Mouse (Mus musculus) heart, embryonic 10.5 days (tissue): ENCODE measurements at regions not wholly inside any gene's neighbourhood (a gene's known extent, or its start where the extent isn't known, plus 50 kb on each side); places are given as distances from the start of the nearest gene placed in this dataset.

ENCODE experiments used
- DNase-seq: peaks from one replicate; pipeline ENCODE4 v3.0.0-alpha.2; 2017; ENCODE audit warnings: low spot score
- H3K27ac ChIP-seq: fragments of 300-500 bp; sonication (generic); 2 replicates; pipeline ENCODE4 v1.5.1; 2016; ENCODE audit warnings: mild to moderate bottlenecking
- H3K27me3 ChIP-seq: fragments of 300-500 bp; sonication (generic); 2 replicates; pipeline ENCODE4 v1.6.1; 2016; ENCODE audit warnings: mild to moderate bottlenecking; ENCODE audit not compliant: poor library complexity, insufficient read depth, severe bottlenecking
- H3K36me3 ChIP-seq: fragments of 300-500 bp; sonication (generic); 2 replicates; pipeline ENCODE4 v1.6.1; 2016; ENCODE audit warnings: mild to moderate bottlenecking, moderate library complexity
- H3K4me1 ChIP-seq: fragments of 300-500 bp; sonication (generic); 2 replicates; pipeline ENCODE4 v1.6.1; 2016; ENCODE audit warnings: mild to moderate bottlenecking
- H3K4me3 ChIP-seq: fragments of 300-500 bp; sonication (generic); 2 replicates; pipeline ENCODE4 v1.5.1; 2016; ENCODE audit warnings: mild to moderate bottlenecking, moderate library complexity
- H3K9me3 ChIP-seq: fragments of 300-500 bp; sonication (generic); 2 replicates; pipeline ENCODE4 v1.6.1; 2016; ENCODE audit warnings: mild to moderate bottlenecking, moderate library complexity
- WGBS: fragments of 180-500 bp; shearing (Covaris S2); methylation state at CpG from one replicate; pipeline ENCODE4 v1.1.7; 2016; 5-methylcytosine and 5-hydroxymethylcytosine counted together

- Histone ChIP-seq H3K27me3 (no peaks in the 10 kb centered on the region), H3K9me3 (no peaks in the 10 kb centered on the region), H3K36me3 (no peaks in the 10 kb centered on the region), H3K27ac (0 out of 2 replicates have a peak overlapping the region, but pooled peaks have one; percentile 13), H3K4me3 (no peak overlapping the region), H3K4me1 (peaks cover 40% of the 10 kb centered on the region)
- no peak for DNase-seq
- 79% methylated on average over 4 of the region's 4 CpGs for WGBS
Measured at GRCm38 (mm10) chr14:25019306-25019905, 439.6 kb upstream of the Zmiz1 start.

- Histone ChIP-seq H3K27me3 (peaks cover 7% of the 10 kb centered on the region; the same call in 1 of the 2 replicates), H3K4me3 (no peak overlapping the region), H3K9me3 (no peaks in the 10 kb centered on the region), H3K27ac (no peak overlapping the region), H3K36me3 (no peaks in the 10 kb centered on the region), H3K4me1 (peaks cover 10% of the 10 kb centered on the region)
- no peak for DNase-seq
- 83% methylated on average over 15 of the region's 15 CpGs for WGBS
Measured at GRCm38 (mm10) chr14:25022523-25023269, 436.3 kb upstream of the Zmiz1 start.

GRCm38 (mm10) chr14:25023270-25023800, 435.6 kb upstream of the Zmiz1 start:
- peaks cover 4% of the 10 kb centered on the region; the same call in 1 of the 2 replicates for H3K4me1 ChIP-seq
- DNase-seq = no peak
- 69% methylated on average over 6 of the region's 6 CpGs for WGBS

GRCm38 (mm10) chr14:25025074-25025473, 433.9 kb upstream of the Zmiz1 start:
- H3K36me3 ChIP-seq = no peaks in the 10 kb centered on the region
- H3K9me3 ChIP-seq = no peaks in the 10 kb centered on the region
- no peak for DNase-seq
- H3K27ac ChIP-seq = no peak overlapping the region
- peaks cover 15% of the 10 kb centered on the region; the same call in 1 of the 2 replicates for H3K27me3 ChIP-seq
- no peak overlapping the region for H3K4me3 ChIP-seq
- WGBS = 72% methylated on average over 6 of the region's 6 CpGs
- H3K4me1 ChIP-seq = peaks cover 4% of the 10 kb centered on the region; the same call in 1 of the 2 replicates

More at GRCm38 (mm10) chr14:25023270-25023800, 435.6 kb upstream of the Zmiz1 start:
- no peak overlapping the region for H3K4me3 ChIP-seq
- no peaks in the 10 kb centered on the region for H3K36me3 ChIP-seq
- H3K9me3 ChIP-seq = no peaks in the 10 kb centered on the region
- no peak overlapping the region for H3K27ac ChIP-seq
- peaks cover 10% of the 10 kb centered on the region; the same call in 1 of the 2 replicates for H3K27me3 ChIP-seq

- Histone ChIP-seq H3K4me1 (peaks cover 4% of the 10 kb centered on the region), H3K36me3 (no peaks in the 10 kb centered on the region), H3K27ac (no peak overlapping the region), H3K4me3 (no peak overlapping the region), H3K27me3 (peaks cover 15% of the 10 kb centered on the region; the same call in 1 of the 2 replicates), H3K9me3 (no peaks in the 10 kb centered on the region)
- no peak for DNase-seq
- WGBS = 87% methylated on average over 3 of the region's 3 CpGs
Measured at GRCm38 (mm10) chr14:25027076-25027475, 431.9 kb upstream of the Zmiz1 start.

GRCm38 (mm10) chr14:25027842-25028241, 431.1 kb upstream of the Zmiz1 start:
- H3K4me1 ChIP-seq = peaks cover 6% of the 10 kb centered on the region
- H3K4me3 ChIP-seq = no peak overlapping the region
- no peak for DNase-seq
- no peak overlapping the region for H3K27ac ChIP-seq
- WGBS = 88% methylated on average over 1 of the region's 1 CpGs
- no peaks in the 10 kb centered on the region for H3K36me3 ChIP-seq
- H3K9me3 ChIP-seq = no peaks in the 10 kb centered on the region
- peaks cover 15% of the 10 kb centered on the region; the same call in 1 of the 2 replicates for H3K27me3 ChIP-seq

- no peaks in the 10 kb centered on the region for H3K9me3 ChIP-seq
- no peak overlapping the region for H3K4me3 ChIP-seq
- peaks cover 15% of the 10 kb centered on the region; the same call in 1 of the 2 replicates for H3K27me3 ChIP-seq
- no peak for DNase-seq
- 82% methylated on average over 6 of the region's 6 CpGs for WGBS
- no peaks in the 10 kb centered on the region for H3K36me3 ChIP-seq
- peaks cover 4% of the 10 kb centered on the region for H3K4me1 ChIP-seq
- no peak overlapping the region for H3K27ac ChIP-seq
Measured at GRCm38 (mm10) chr14:25030881-25031280, 428.1 kb upstream of the Zmiz1 start.

GRCm38 (mm10) chr14:25031756-25032680, 427.0 kb upstream of the Zmiz1 start:
- Histone ChIP-seq H3K4me3 (no peak overlapping the region), H3K27ac (no peak overlapping the region)
- WGBS = 83% methylated on average over 12 of the region's 12 CpGs

GRCm38 (mm10) chr14:25032899-25033298, 426.1 kb upstream of the Zmiz1 start:
- H3K27ac ChIP-seq = no peak overlapping the region
- peaks cover 4% of the 10 kb centered on the region; the same call in 1 of the 2 replicates for H3K4me1 ChIP-seq
- H3K27me3 ChIP-seq = peaks cover 7% of the 10 kb centered on the region; the same call in 1 of the 2 replicates
- no peak overlapping the region for H3K4me3 ChIP-seq
- H3K36me3 ChIP-seq = no peaks in the 10 kb centered on the region
- 80% methylated on average over 2 of the region's 2 CpGs for WGBS
- no peak for DNase-seq
- H3K9me3 ChIP-seq = no peaks in the 10 kb centered on the region

More at GRCm38 (mm10) chr14:25031756-25032680, 427.0 kb upstream of the Zmiz1 start:
- DNase-seq = no peak
- H3K4me1 ChIP-seq = peaks cover 4% of the 10 kb centered on the region
- H3K36me3 ChIP-seq = no peaks in the 10 kb centered on the region
- H3K27me3 ChIP-seq = peaks cover 15% of the 10 kb centered on the region; the same call in 1 of the 2 replicates
- no peaks in the 10 kb centered on the region for H3K9me3 ChIP-seq

- Histone ChIP-seq H3K27ac (peak overlapping the region; percentile 62; the same call in 1 of the 2 replicates), H3K4me1 (peaks cover 37% of the 10 kb centered on the region), H3K36me3 (no peaks in the 10 kb centered on the region)
Measured at GRCm38 (mm10) chr14:25042265-25042664, 416.7 kb upstream of the Zmiz1 start.

GRCm38 (mm10) chr14:25044106-25044505, 414.9 kb upstream of the Zmiz1 start:
- peaks cover 37% of the 10 kb centered on the region for H3K4me1 ChIP-seq
- H3K9me3 ChIP-seq = no peaks in the 10 kb centered on the region
- peak overlapping the region; percentile 44; the same call in 1 of the 2 replicates for H3K27ac ChIP-seq
- no peaks in the 10 kb centered on the region for H3K36me3 ChIP-seq
- WGBS = 88% methylated on average over 13 of the region's 13 CpGs
- no peaks in the 10 kb centered on the region; the same call in 1 of the 2 replicates for H3K27me3 ChIP-seq
- no peak for DNase-seq
- no peak overlapping the region for H3K4me3 ChIP-seq

More at GRCm38 (mm10) chr14:25042265-25042664, 416.7 kb upstream of the Zmiz1 start:
- Histone ChIP-seq H3K9me3 (no peaks in the 10 kb centered on the region), H3K4me3 (no peak overlapping the region), H3K27me3 (no peaks in the 10 kb centered on the region; the same call in 1 of the 2 replicates)
- no peak for DNase-seq
- WGBS = 55% methylated on average over 5 of the region's 5 CpGs

- no peaks in the 10 kb centered on the region for H3K36me3 ChIP-seq
- H3K27me3 ChIP-seq = no peaks in the 10 kb centered on the region; the same call in 1 of the 2 replicates
- H3K27ac ChIP-seq = no peak overlapping the region
- 52% methylated on average over 7 of the region's 7 CpGs for WGBS
- DNase-seq = no peak
- H3K9me3 ChIP-seq = no peaks in the 10 kb centered on the region
- peaks cover 33% of the 10 kb centered on the region for H3K4me1 ChIP-seq
- no peak overlapping the region for H3K4me3 ChIP-seq
Measured at GRCm38 (mm10) chr14:25044867-25045266, 414.1 kb upstream of the Zmiz1 start.
